Mouse (Mus musculus) hindbrain, embryonic 10.5 days (tissue): Measurements from ENCODE around the gene Sirpa. TPM values are rescaled to one million over a fixed set of nuclear protein-coding genes. Genes with fewer than 3 reads are reported as not detected.

Experiments
- DNase-seq: peaks from one replicate; pipeline ENCODE4 v3.0.0-alpha.2; 2017; ENCODE audit warnings: low spot score
- H3K27ac ChIP-seq: fragments of 300-500 bp; sonication (generic); 2 replicates; pipeline ENCODE4 v1.5.1; 2016; ENCODE audit warnings: mild to moderate bottlenecking, moderate library complexity
- H3K27me3 ChIP-seq: fragments of 300-500 bp; sonication (generic); 2 replicates; pipeline ENCODE4 v1.6.1; 2016; ENCODE audit warnings: mild to moderate bottlenecking; ENCODE audit not compliant: poor library complexity, insufficient read depth, severe bottlenecking
- H3K36me3 ChIP-seq: fragments of 300-500 bp; sonication (generic); 2 replicates; pipeline ENCODE4 v1.6.1; 2016; ENCODE audit warnings: mild to moderate bottlenecking, moderate library complexity
- H3K4me1 ChIP-seq: fragments of 300-500 bp; sonication (generic); replicated peaks from 2 replicates; pipeline ENCODE4 v1.6.1; 2016; ENCODE audit warnings: mild to moderate bottlenecking
- H3K4me3 ChIP-seq: fragments of 300-500 bp; sonication (generic); 2 replicates; pipeline ENCODE4 v1.5.1; 2016; ENCODE audit warnings: mild to moderate bottlenecking, moderate library complexity
- H3K9me3 ChIP-seq: fragments of 300-500 bp; sonication (generic); 2 replicates; pipeline ENCODE4 v1.6.1; 2016; ENCODE audit warnings: mild to moderate bottlenecking, moderate library complexity
- WGBS: fragments of 180-500 bp; shearing (Covaris S2); methylation state at CpG from one replicate; pipeline ENCODE4 v1.1.7; 2016; 5-methylcytosine and 5-hydroxymethylcytosine counted together
- polyA plus RNA-seq: library from polyadenylated mRNA; unstranded; fragments of >200 nt; fragmentation: Nextera tagmentation; extraction: Ambion mirVana; gene quantifications from 2 replicates; pipeline ENCODE4 v1.2.1, GENCODE M21; 2016

Sirpa gene
- polyA plus RNA-seq, 1 experiment from 2014 or later = 20.9 TPM

DNA sequence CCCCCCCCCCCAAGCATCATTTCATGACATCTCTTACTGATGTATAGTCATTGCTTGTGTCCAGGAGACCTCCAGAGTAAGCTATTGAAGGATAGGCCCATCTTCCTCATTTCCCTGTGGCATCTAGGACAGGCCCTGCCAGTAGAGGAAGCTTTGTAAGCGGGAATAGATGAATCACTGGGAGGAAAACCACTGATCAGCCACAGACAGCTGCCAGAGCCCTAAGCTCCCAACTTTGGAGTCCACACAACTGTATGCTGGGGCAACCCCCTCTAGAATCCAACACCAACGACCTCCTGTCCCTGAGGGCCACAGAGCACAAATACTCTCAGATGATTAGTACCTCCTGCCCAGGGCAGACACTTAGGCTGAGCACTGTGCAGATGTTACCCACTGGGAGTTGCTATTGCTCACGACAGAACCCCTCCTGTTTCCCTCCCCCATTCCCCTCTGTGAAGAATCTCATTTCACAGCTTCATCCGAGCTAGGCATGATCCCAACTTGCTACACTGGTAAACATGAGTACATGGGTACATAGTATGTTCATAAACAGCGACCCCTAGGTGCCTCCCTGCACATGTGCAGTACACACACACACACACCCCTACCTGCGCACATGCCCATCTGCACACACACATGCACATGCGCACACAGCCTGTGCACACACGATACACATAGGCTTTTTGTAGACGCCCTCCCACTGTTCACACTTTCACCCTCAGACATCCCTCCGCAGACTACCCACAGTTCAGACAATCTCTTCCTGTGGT is 9.4 kb downstream of the Sirpa start:
- WGBS = 84% methylated on average over 10 of the region's 10 CpGs
- Histone ChIP-seq H3K36me3 (no peaks in the 10 kb centered on the region), H3K27me3 (no peaks in the 10 kb centered on the region), H3K27ac (no peak overlapping the region), H3K4me3 (no peak overlapping the region), H3K9me3 (no peaks in the 10 kb centered on the region), H3K4me1 (peaks cover 48% of the 10 kb centered on the region)
- DNase-seq = no peak

DNA sequence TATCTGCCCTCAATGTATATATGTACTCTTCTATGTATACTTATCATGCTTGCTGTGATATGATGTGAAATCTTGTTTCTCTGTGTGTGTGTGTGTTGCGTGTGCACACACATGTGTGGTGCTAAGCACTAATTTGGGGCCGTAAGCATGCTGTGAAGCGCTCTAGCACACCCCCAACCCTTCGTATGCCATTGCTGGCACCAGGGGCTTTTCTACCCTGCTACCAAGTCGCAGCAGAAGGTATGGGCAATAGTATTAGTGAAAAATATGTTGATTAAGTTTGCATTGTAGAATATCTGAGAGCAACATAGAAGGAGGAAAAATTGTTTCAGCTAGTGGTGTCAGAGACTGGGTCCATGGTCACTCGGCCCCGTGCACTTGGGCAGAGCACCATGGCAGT is 10.2 kb downstream of the Sirpa start:
- DNase-seq = no peak
- Histone ChIP-seq H3K36me3 (no peaks in the 10 kb centered on the region), H3K27me3 (no peaks in the 10 kb centered on the region), H3K4me3 (no peak overlapping the region), H3K27ac (no peak overlapping the region), H3K4me1 (peaks cover 50% of the 10 kb centered on the region), H3K9me3 (no peaks in the 10 kb centered on the region)
- 94% methylated on average over 7 of the region's 7 CpGs for WGBS

DNA sequence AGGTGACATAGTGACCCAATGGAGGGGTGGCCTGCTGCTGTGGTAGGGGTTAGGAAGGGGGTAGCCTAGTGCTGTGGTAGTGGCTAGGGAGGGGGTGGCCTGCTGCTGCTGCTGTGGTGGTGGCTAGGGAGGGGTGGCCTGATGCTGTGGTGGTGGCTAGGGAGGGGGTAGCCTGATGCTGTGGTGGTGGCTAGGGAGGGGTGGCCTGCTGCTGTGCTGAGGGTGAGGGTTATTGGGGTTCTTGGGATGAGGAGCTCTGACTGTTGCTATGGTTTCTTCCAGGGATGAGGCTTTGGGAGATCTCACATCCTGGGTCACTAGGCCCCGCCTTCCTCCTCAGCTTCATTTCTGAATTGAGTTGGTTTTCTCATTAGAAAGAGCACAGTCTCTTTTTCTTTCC is 10.9 kb downstream of the Sirpa start:
- 81% methylated on average over 1 of the region's 1 CpGs for WGBS
- H3K9me3 ChIP-seq = no peaks in the 10 kb centered on the region
- no peaks in the 10 kb centered on the region for H3K27me3 ChIP-seq
- no peaks in the 10 kb centered on the region for H3K36me3 ChIP-seq
- DNase-seq = no peak
- peaks cover 44% of the 10 kb centered on the region for H3K4me1 ChIP-seq
- H3K4me3 ChIP-seq = no peak overlapping the region
- 0 out of 2 replicates have a peak overlapping the region, but pooled peaks have one; percentile 14 for H3K27ac ChIP-seq

DNA sequence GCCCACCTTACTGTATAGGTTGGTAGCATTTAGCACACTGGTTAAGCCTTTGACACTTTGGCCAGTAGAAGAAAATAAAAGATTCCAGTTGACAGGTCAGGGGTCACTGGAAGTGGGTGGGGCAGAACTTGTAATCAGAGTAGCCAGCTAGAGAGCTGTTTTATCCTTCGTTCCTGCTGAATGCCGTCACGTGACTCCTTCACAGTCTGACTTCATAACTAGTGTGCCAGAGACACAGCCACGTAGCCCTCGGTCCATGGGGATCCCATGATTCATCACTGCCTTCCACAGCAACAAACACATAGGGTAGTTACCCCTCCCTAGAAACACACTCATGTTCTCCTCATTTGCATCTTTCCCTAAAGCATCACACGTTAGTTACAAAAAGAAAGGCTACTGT is 11.4 kb downstream of the Sirpa start:
- no peaks in the 10 kb centered on the region for H3K9me3 ChIP-seq
- H3K27me3 ChIP-seq = no peaks in the 10 kb centered on the region
- H3K4me3 ChIP-seq = no peak overlapping the region
- peaks cover 41% of the 10 kb centered on the region for H3K4me1 ChIP-seq
- no peaks in the 10 kb centered on the region for H3K36me3 ChIP-seq
- H3K27ac ChIP-seq = peak overlapping the region; percentile 25; the same call in 1 of the 2 replicates
- DNase-seq = peak; percentile 53
- 14% methylated on average over 6 of the region's 6 CpGs for WGBS

DNA sequence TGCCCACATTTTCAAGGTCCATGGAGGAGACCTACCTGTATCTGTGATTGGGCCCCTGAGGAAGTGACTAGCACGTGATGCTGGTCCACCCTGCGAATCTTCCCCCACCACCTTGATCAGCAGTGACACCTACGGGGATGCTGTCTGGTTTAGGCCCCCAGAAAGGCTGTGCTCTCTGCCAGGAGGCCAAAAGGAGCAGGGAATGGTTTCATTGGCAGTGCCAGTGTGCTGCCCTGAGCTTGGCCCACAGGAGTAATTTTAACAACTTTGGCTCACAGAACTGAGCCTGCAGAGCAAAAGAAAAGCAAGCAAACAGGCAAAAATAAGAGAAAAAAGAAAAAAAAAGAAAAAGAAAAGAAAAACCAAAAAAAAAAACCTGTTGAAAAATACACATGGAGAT is 13.2 kb downstream of the Sirpa start:
- Histone ChIP-seq H3K9me3 (no peaks in the 10 kb centered on the region), H3K4me1 (peaks cover 32% of the 10 kb centered on the region), H3K4me3 (no peak overlapping the region), H3K27me3 (no peaks in the 10 kb centered on the region), H3K27ac (no peak overlapping the region), H3K36me3 (peaks cover 16% of the 10 kb centered on the region)
- WGBS = 80% methylated on average over 3 of the region's 3 CpGs
- no peak for DNase-seq

DNA sequence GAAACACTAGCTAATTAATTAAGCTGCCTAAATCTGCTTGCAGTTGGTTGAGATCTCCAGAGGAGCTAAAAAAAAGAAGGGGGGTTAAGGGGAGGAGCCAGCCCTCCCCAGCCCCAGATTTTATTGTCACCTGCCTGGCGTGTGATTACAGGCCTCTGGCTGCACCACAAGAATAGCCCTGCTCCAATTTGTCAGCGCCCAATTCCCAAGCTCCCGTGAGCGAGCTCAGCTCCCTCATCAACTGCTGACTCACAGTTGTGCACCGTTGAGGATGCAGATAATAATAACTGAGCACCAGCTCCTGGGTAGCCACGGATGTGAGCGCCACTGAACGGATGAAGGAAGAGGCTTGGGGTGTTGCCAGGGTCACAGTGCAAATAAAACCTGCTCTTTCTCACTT is 13.6 kb downstream of the Sirpa start:
- peaks cover 32% of the 10 kb centered on the region for H3K4me1 ChIP-seq
- H3K27me3 ChIP-seq = no peaks in the 10 kb centered on the region
- no peak for DNase-seq
- 54% methylated on average over 8 of the region's 8 CpGs for WGBS
- H3K4me3 ChIP-seq = no peak overlapping the region
- peaks cover 21% of the 10 kb centered on the region for H3K36me3 ChIP-seq
- H3K27ac ChIP-seq = no peak overlapping the region
- H3K9me3 ChIP-seq = no peaks in the 10 kb centered on the region

DNA sequence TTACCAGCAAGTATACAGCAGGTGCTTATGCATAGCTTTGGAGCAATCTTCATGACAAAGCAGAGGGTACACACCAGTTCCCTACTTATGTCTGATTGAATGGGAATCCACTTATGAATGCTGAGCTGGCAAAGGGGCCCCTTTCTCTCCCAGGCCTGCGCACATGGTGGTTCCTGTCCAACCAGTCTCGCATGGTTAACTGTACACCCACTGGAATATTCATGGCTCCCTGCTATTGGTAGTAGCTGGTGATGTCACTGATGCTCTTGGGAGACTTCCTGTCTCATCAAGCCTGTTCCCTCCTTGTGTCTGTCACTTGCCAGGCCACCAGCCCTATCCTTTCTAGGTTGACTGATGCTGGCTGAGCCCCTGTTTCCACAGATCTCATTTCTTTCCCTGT is 14.3 kb downstream of the Sirpa start:
- no peaks in the 10 kb centered on the region for H3K9me3 ChIP-seq
- peaks cover 23% of the 10 kb centered on the region for H3K36me3 ChIP-seq
- H3K4me3 ChIP-seq = no peak overlapping the region
- WGBS = 75% methylated on average over 2 of the region's 2 CpGs
- peaks cover 32% of the 10 kb centered on the region for H3K4me1 ChIP-seq
- H3K27me3 ChIP-seq = no peaks in the 10 kb centered on the region
- DNase-seq = no peak
- no peak overlapping the region; the same call in 1 of the 2 replicates for H3K27ac ChIP-seq

DNA sequence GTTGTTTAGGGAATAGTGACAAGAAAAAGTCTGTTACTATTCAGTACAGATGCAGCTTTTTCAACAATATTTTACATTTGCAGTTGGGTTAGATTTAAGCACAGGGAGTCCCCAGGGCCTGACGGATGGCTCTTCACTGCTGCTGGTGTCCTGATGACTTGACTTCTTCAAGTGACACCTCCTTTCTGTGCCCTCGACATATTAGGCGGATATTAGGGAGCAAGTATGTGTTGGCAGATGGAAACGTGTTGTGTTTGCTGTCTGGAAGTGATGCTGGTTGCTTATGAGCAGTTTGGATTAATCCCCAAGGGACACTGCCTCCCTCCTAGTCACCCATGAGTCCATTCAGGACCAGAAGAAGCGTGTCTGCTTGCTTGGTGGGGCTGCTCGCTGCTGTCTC is 21.3 kb downstream of the Sirpa start:
- DNase-seq = no peak
- no peaks in the 10 kb centered on the region for H3K4me1 ChIP-seq
- no peak overlapping the region for H3K27ac ChIP-seq
- H3K27me3 ChIP-seq = no peaks in the 10 kb centered on the region
- H3K4me3 ChIP-seq = no peak overlapping the region
- peaks cover 42% of the 10 kb centered on the region for H3K36me3 ChIP-seq
- 90% methylated on average over 6 of the region's 6 CpGs for WGBS
- H3K9me3 ChIP-seq = no peaks in the 10 kb centered on the region

DNA sequence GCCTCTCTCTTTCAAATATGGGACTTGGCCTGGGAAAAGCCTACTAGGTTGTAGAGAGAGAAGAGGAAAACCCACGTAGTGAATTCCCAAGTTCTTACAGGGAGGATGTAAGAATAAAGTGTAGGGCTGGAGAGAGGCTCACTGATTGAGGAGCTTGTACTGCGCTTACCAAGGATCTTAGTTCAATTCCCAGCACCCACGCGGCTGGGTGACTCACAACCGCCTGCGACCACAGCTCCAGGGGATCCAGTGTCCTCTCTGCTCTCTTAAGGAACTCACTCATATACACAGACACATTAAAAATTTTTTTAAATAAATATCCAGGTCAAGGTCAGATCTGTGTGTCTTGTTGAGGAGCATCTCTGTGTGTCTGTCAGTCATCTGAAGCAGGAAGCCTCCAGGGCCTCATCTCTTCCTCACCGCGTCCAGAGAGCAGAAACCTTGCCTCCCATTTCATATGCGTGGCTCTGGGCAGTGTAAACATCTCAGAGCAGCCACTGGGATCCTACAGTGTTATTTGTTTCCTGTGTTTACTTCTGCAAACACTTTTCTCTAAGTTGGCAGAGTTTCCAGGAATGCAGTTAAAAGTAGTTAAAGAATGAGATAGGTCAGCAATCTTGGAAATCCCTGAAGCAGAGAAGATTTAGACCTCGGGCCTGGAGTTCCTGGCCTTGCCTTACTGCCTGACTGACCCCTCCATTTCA is 22.0 kb downstream of the Sirpa start:
- Histone ChIP-seq H3K27me3 (no peaks in the 10 kb centered on the region), H3K4me3 (no peak overlapping the region), H3K36me3 (peaks cover 39% of the 10 kb centered on the region), H3K27ac (no peak overlapping the region), H3K4me1 (no peaks in the 10 kb centered on the region), H3K9me3 (no peaks in the 10 kb centered on the region)
- 91% methylated on average over 10 of the region's 10 CpGs for WGBS
- no peak for DNase-seq

DNA sequence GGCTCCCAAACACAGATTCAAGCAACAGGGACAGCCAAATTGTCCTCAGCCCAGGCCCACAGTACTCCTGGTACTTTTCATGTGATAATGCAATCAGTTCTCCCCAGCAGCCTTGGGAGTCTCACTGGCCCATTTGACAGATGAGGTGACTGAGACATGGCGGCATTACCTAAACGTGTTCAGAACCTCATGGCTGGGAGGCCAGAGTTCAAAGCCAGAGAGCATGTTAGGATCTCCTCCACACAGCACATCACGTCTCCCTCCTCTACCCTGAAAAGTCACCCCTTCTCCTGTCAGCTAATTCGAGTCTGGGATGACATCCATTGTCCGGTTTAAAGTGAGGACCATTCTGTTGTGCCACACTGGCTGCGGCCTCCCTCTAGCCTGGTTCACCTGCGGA is 27.5 kb downstream of the Sirpa start:
- WGBS = 84% methylated on average over 7 of the region's 7 CpGs
- Histone ChIP-seq H3K27ac (no peak overlapping the region), H3K36me3 (peaks cover 24% of the 10 kb centered on the region), H3K9me3 (no peaks in the 10 kb centered on the region), H3K4me1 (peaks cover 12% of the 10 kb centered on the region), H3K27me3 (no peaks in the 10 kb centered on the region), H3K4me3 (no peak overlapping the region)
- no peak for DNase-seq

DNA sequence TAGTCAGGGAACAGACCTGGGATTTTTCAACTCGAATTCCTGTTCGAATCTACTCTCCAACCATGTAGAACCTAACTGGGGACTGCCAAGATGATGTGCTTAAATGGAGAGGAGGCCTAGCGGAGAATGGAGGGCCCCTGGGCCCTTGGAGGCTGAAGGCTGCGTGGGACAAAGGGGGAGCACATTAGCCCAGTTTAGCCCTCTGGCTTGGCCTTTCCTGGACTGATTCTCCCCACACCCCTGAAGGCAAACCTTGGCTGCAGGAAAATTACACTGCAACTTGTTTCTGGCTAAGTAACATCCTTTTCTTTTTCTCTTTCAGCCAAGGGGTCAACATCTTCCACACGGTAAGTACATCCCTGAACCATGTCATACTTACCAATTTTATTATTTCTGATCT is 28.2 kb downstream of the Sirpa start:
- H3K4me3 ChIP-seq = no peak overlapping the region
- no peak overlapping the region for H3K27ac ChIP-seq
- WGBS = 86% methylated on average over 5 of the region's 5 CpGs
- no peaks in the 10 kb centered on the region for H3K9me3 ChIP-seq
- DNase-seq = no peak
- H3K36me3 ChIP-seq = peaks cover 16% of the 10 kb centered on the region
- H3K27me3 ChIP-seq = no peaks in the 10 kb centered on the region
- H3K4me1 ChIP-seq = peaks cover 12% of the 10 kb centered on the region

DNA sequence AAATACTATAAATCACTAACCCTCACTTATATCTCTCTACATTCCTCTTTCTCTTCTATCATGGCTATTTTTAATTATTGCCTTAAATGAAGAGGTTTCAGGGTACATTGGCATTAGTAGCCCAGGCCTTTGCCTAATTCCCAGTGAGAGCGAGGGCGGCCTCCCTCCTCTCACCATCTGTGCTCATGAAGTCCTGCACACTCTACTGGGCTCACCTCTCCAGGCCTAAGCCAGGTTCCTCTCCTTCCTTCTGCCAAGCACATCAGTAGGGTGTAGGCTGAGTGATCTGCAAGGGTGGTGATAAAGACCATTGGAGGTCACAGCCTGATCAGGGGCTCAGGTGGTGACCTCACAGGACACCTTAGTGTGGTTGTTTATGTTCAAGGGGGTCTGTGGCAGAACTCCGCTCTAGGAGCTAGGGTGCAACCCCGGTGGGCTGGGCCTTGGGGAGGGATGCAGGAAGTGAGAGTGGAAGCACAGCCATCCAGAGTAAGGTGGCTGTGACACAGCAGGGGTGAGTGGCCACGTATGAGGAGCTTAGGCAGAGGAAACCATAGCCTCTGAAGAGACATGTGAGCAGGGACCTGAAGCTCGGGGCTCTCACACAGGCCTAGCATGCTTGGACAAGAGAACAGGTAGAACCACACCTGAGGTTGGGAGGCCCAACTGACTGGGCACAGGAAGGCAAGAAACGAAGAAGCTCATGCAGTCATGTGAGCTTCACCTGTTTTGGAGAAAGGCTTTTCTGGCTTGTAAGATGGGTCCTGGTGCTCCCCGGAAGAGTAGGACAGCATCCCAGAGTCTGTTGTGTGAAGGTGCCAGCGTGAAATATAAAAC is 29.2 kb downstream of the Sirpa start:
- Histone ChIP-seq H3K9me3 (no peaks in the 10 kb centered on the region), H3K27me3 (no peaks in the 10 kb centered on the region), H3K36me3 (0 out of 2 replicates have a peak, but pooled peaks cover 12% of the 10 kb centered on the region), H3K27ac (no peak overlapping the region), H3K4me3 (no peak overlapping the region), H3K4me1 (peaks cover 14% of the 10 kb centered on the region)
- 88% methylated on average over 9 of the region's 9 CpGs for WGBS
- DNase-seq = no peak
